Mouse (Mus musculus) heart, postnatal 0 days (tissue): ENCODE measurements at regions not wholly inside any gene's neighbourhood (a gene's known extent, or its start where the extent isn't known, plus 50 kb on each side); places are given as distances from the start of the nearest gene placed in this dataset.

Experiments
- CTCF ChIP-seq: IDR thresholded peaks from 2 replicates; pipeline ENCODE4 v1.5.1; 2016; ENCODE audit warnings: antibody characterized with exemption, control low read depth, low read depth
- EP300 ChIP-seq: IDR thresholded peaks from 2 replicates; pipeline ENCODE4 v1.6.1; 2016; ENCODE audit warnings: antibody characterized with exemption, low read depth

- TF ChIP-seq CTCF (no peak), EP300 (no peak)
These were observed 169.7 kb downstream of the Brms1l start for GRCm38 (mm10) chr12:56005846-56006245.
